Mouse (Mus musculus) liver, embryonic 14.5 days (tissue): ENCODE results near the gene Tnfsf14.
A peak's percentile ranks its signal among the peaks of the same experiment; 100 is the strongest.

ENCODE experiments used
- CTCF ChIP-seq: IDR thresholded peaks from 2 replicates; pipeline ENCODE4 v1.5.1; 2016; ENCODE audit warnings: antibody characterized with exemption, low read depth, control low read depth
- EP300 ChIP-seq: IDR thresholded peaks from 2 replicates; pipeline ENCODE4 v1.6.1; 2016; ENCODE audit warnings: antibody characterized with exemption, low read depth

DNA sequence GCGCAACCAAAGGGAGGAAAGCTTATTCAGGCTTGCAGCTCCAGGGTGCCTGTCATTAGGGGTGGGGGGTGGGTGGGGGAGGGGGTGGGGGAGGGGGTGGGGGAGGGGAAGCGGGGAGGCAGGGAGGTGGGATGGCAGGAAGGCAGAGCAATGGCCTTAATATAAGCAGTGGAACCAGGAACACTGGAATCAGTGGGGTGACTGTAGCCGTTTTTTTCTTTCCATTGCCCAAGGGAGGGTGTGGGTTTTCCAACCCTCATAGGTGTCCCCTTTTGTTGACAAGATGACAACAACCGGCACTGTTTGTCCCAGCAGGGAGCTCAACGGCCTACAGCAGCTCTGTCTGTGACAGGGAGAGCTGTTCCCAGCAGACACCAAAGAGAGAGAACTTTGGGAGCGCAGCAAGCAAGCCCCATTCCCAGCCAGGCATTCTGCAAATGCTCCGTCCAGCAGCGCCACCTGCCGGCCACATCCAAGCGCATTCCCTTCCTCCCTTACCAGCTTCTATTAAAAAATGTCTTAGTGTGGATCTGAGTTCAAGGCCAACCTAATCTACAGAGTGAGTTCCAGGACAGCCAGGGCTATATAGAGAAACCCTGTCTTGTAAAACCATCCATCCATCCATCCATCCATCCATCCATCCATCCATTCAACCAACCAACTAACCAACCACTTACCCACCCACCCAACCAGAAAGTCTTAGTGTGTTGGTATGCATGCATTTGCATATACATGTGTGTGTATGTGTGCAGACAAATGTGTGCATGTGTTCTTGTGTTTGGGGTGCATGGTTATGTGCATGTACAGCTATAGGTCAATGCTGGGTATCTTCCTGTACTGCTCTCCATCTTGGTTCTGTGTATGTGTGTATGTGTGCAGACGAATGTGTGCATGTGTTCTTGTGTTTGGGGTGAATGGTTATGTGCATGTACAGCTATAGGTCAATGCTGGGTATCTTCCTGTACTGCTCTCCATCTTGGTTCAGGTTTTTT is 26.9 kb downstream of the Tnfsf14 start:
- TF ChIP-seq EP300: no peak
- TF ChIP-seq CTCF: peak; percentile 95
